Mouse (Mus musculus) adrenal gland, adult (tissue): ENCODE data around the gene Zfp410.

Source experiments
- DNase-seq, 2 experiments: peaks; one replicate each; pipeline ENCODE4 v3.0.0; 2022 to 2023; ENCODE audit warnings: low spot score in 1 of 2; ENCODE audit not compliant: inconsistent age in 2 of 2

Gene Zfp410

GRCm38 (mm10) chr12:84361555-84362489 lies 45.2 kb downstream of the Zfp410 start, which contains the start of the genes Coq6 and Fam161b:
Gene Coq6 (plus strand): TSS chr12:84361657.
Gene Fam161b (minus strand): TSS chr12:84361833.
- DNase-seq, result peak; percentile 95 to 98

GRCm38 (mm10) chr12:84362872-84363271 lies 46.2 kb downstream of the Zfp410 start:
- DNase-seq, result peak in 1 of 2 experiments; percentile 74

GRCm38 (mm10) chr12:84364291-84364690 lies 47.6 kb downstream of the Zfp410 start:
- DNase-seq, result no peak

GRCm38 (mm10) chr12:84365137-84365536 lies 48.5 kb downstream of the Zfp410 start:
- DNase-seq, result no peak

GRCm38 (mm10) chr12:84366971-84367370 lies 50.3 kb downstream of the Zfp410 start:
- no peak for DNase-seq

- no peak for DNase-seq
These were observed 55.0 kb downstream of the Zfp410 start for GRCm38 (mm10) chr12:84371647-84372046.

GRCm38 (mm10) chr12:84373831-84374481 lies 57.3 kb downstream of the Zfp410 start:
- DNase-seq, result no peak

GRCm38 (mm10) chr12:84382369-84382768 lies 65.7 kb downstream of the Zfp410 start:
- DNase-seq, result no peak

- peak in 1 of 2 experiments; percentile 60 for DNase-seq
These were observed 68.0 kb downstream of the Zfp410 start for GRCm38 (mm10) chr12:84384644-84385081.

GRCm38 (mm10) chr12:84385408-84385807 lies 68.8 kb downstream of the Zfp410 start:
- no peak for DNase-seq

GRCm38 (mm10) chr12:84388097-84388496 lies 71.4 kb downstream of the Zfp410 start:
- DNase-seq, result no peak

- no peak for DNase-seq
These were observed 72.2 kb downstream of the Zfp410 start for GRCm38 (mm10) chr12:84388774-84389400.

- no peak for DNase-seq
These were observed 73.7 kb downstream of the Zfp410 start for GRCm38 (mm10) chr12:84390336-84390735.

GRCm38 (mm10) chr12:84392681-84393080 lies 76.0 kb downstream of the Zfp410 start:
- DNase-seq, result no peak
